Mouse (Mus musculus) lung, postnatal 0 days (tissue): ENCODE measurements around the gene Apoc2. TPM values are rescaled to one million over a fixed set of nuclear protein-coding genes. Genes with fewer than 3 reads are reported as not detected.

Experiments
- ATAC-seq: fragments of 200-750 bp; cut with Nextera tagmentation; 2 replicates; pipeline ENCODE4 v1.8.0; 2017; ENCODE audit warnings: moderate library complexity
- DNase-seq: peaks from one replicate; pipeline ENCODE4 v3.0.0-alpha.2; 2016; ENCODE audit warnings: low spot score
- H3K27ac ChIP-seq: fragments of 300-500 bp; sonication (generic); 2 replicates; pipeline ENCODE4 v1.5.1; 2014; ENCODE audit warnings: antibody characterized with exemption, mild to moderate bottlenecking, low read length, mixed read lengths
- H3K27me3 ChIP-seq: fragments of 300-500 bp; sonication (generic); replicated peaks from 2 replicates; pipeline ENCODE4 v1.6.1; 2014; ENCODE audit warnings: low read length, mixed read lengths; ENCODE audit not compliant: insufficient read depth
- H3K36me3 ChIP-seq: fragments of 300-500 bp; sonication (generic); 2 replicates; pipeline ENCODE4 v1.6.1; 2014; ENCODE audit warnings: low read length, mixed read lengths; ENCODE audit not compliant: insufficient read depth
- H3K4me1 ChIP-seq: fragments of 300-500 bp; sonication (generic); 2 replicates; pipeline ENCODE4 v1.6.1; 2014; ENCODE audit warnings: antibody characterized with exemption, low read depth, low read length, mixed read lengths; ENCODE audit not compliant: insufficient read depth
- H3K4me2 ChIP-seq: fragments of 300-500 bp; sonication (generic); replicated peaks from 2 replicates; pipeline ENCODE4 v1.6.1; 2014; ENCODE audit warnings: low read depth, mild to moderate bottlenecking, low read length, moderate library complexity, mixed read lengths
- H3K4me3 ChIP-seq: fragments of 300-500 bp; sonication (generic); 2 replicates; pipeline ENCODE4 v1.5.1; 2014; ENCODE audit warnings: low read depth, low read length
- H3K9ac ChIP-seq: fragments of 300-500 bp; sonication (generic); replicated peaks from 2 replicates; pipeline ENCODE4 v1.6.1; 2014; ENCODE audit warnings: low read depth, mild to moderate bottlenecking
- H3K9me3 ChIP-seq: fragments of 300-500 bp; sonication (generic); 2 replicates; pipeline ENCODE4 v1.6.1; 2016; ENCODE audit warnings: low read length, mixed read lengths
- CTCF ChIP-seq: IDR thresholded peaks from 2 replicates; pipeline ENCODE4 v1.5.1; 2016; ENCODE audit warnings: antibody characterized with exemption, mild to moderate bottlenecking
- EP300 ChIP-seq: IDR thresholded peaks from 2 replicates; pipeline ENCODE4 v1.6.1; 2016; ENCODE audit warnings: antibody characterized with exemption, mild to moderate bottlenecking, control low read depth
- WGBS: fragments of 180-500 bp; shearing (Covaris S2); extraction: QIAGEN DNeasy Blood & Tissue Kit; methylation state at CpG from one replicate; pipeline ENCODE4 v1.1.7; 2014; 5-methylcytosine and 5-hydroxymethylcytosine counted together
- polyA plus RNA-seq: library from polyadenylated mRNA; unstranded; fragments of >200 nt; fragmentation: Nextera tagmentation; extraction: Ambion mirVana; gene quantifications from 2 replicates; pipeline ENCODE4 v1.2.1, GENCODE M21; 2015

The Apoc2 gene
- polyA plus RNA-seq, 1 experiment from 2014 or later: 4.9 TPM

DNA sequence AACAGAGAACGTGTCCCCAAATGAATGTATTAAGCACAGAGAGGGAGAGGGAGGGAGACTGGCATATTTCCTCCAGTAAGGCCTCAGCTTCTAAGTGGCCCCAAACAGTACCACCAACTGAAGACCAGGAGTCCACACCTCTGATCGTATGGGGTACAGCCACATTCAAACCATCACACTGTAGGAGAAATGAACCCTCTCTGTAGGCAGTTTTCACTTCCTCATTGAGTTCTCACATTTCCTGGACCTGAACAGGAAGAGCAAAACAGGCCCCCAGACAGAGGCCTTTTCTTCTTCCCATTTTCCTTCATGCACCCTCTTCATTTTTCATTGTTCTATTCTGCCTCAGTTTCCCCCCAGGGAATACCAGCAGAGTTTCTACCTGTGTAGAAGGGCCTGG, 10.3 kb downstream of the Apoc2 start:
- Histone ChIP-seq H3K4me3 (no peak overlapping the region), H3K9me3 (no peaks in the 10 kb centered on the region), H3K36me3 (no peaks in the 10 kb centered on the region), H3K9ac (no peak overlapping the region), H3K27me3 (no peaks in the 10 kb centered on the region), H3K4me1 (peaks cover 17% of the 10 kb centered on the region; the same call in 1 of the 2 replicates), H3K4me2 (no peak overlapping the region), H3K27ac (no peak overlapping the region)
- TF ChIP-seq CTCF (no peak), EP300 (no peak)
- WGBS: 69% methylated on average over 2 of the region's 2 CpGs
- DNase-seq: no peak
- no peak for ATAC-seq

GRCm38 (mm10) chr7:19666750-19667149, 11.0 kb downstream of the Apoc2 start:
- Histone ChIP-seq H3K27ac (no peak overlapping the region), H3K9me3 (no peaks in the 10 kb centered on the region), H3K4me1 (peaks cover 17% of the 10 kb centered on the region; the same call in 1 of the 2 replicates), H3K4me2 (no peak overlapping the region), H3K36me3 (no peaks in the 10 kb centered on the region), H3K9ac (no peak overlapping the region), H3K27me3 (no peaks in the 10 kb centered on the region), H3K4me3 (no peak overlapping the region)
- ATAC-seq: no peak
- DNase-seq: no peak
- peak; percentile 51 for TF ChIP-seq CTCF
- TF ChIP-seq EP300: no peak
- 66% methylated on average over 3 of the region's 3 CpGs for WGBS

DNA sequence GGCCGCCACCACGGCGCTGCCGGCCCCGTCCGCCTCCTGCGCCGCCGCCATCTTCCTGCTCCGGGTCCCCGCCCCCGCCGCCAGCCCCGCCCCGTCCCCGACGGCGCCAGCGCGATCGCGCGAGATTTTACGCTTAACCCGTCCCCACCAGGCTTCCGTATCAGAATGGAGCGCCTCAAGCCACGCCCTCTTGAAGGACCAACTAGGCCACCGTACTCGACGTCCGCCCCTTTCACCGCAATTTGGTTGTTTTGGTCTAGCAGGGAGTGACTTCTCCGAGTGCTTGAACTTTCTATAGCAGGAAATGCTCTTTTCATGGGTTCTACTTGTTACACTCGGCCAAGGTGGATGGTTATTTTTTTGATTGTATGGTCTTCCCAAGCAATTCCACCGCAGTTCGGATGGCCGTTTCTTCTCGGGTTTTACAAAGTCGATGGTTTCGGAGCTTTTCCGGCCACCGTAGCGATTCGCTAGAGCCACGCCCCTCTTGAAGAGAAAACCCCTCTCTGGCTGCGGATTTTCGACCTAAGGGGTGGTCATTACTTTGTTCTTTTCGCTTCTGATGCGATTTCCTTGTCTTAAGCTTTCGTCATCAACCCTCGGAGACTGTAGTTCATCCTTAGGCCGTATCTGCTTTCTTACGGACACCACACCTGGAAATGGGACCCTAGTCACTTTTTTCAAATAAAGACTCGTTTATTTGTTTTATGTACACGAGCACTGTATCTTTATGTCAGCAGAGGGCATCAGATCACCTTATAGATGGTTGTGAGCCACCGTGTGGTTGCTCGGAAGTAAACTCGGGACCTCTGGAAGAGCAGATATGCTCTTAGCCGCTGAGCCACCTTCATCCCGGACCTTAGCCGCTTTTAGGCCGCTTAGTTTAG, 12.5 kb downstream of the Apoc2 start, which contains the start of gene Clptm1:
Gene Clptm1 (minus strand): TSS at position 79 of the 887 bp plus-strand sequence.
- TF ChIP-seq EP300 (peak; percentile 80), CTCF (peak; percentile 68)
- H3K9ac ChIP-seq: peak within 1 kb of the TSS; percentile 94
- H3K4me1 ChIP-seq: peaks cover 17% of the 10 kb centered on the region; the same call in 1 of the 2 replicates
- H3K27me3 ChIP-seq: no peaks in the 10 kb centered on the region
- H3K4me3 ChIP-seq: peak within 1 kb of the TSS; percentile 98
- peak; percentile 88 for ATAC-seq
- H3K4me2 ChIP-seq: peak within 1 kb of the TSS; percentile 90
- H3K9me3 ChIP-seq: no peaks in the 10 kb centered on the region
- peak within 1 kb of the TSS; percentile 91 for H3K27ac ChIP-seq
- DNase-seq: peak; percentile 98
- no peaks in the 10 kb centered on the region for H3K36me3 ChIP-seq
- 2% methylated on average over 63 of the region's 63 CpGs for WGBS

DNA sequence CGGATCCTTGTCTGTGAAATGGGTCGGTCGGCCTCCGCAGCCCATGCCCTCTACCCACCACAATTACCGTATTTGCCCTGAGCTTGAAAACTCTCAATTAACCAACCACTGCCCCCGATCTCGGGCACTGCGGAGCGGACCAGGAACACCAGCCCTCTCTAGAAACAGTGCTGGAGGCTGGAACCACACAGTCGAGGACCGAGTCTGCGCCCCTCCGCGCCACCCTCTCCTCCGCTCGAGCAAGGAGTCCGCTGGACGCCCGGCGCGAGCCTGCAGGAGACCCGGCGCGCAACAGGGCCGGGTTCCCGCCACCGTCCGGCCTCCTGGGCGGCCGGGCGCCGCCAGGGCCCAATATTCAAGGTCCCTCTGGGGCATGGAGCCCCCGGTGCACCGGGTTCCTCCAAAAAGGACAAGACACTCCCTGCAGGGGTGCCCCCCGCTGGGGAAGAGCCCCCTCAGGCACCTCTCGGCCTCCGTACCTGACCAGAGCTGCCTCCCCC, 13.2 kb downstream of the Apoc2 start:
- TF ChIP-seq EP300 (no peak), CTCF (0 out of 2 replicates have a peak, but pooled peaks have one; percentile 20)
- WGBS: under 1% methylated on average over 34 of the region's 37 CpGs
- Histone ChIP-seq H3K9ac (peak overlapping the region; percentile 94), H3K4me3 (peak overlapping the region; percentile 98), H3K4me2 (peak overlapping the region; percentile 90), H3K9me3 (no peaks in the 10 kb centered on the region), H3K4me1 (peaks cover 17% of the 10 kb centered on the region; the same call in 1 of the 2 replicates), H3K36me3 (no peaks in the 10 kb centered on the region), H3K27me3 (no peaks in the 10 kb centered on the region), H3K27ac (peak overlapping the region; percentile 66)
- DNase-seq (no peak), ATAC-seq (peak; percentile 21)

DNA sequence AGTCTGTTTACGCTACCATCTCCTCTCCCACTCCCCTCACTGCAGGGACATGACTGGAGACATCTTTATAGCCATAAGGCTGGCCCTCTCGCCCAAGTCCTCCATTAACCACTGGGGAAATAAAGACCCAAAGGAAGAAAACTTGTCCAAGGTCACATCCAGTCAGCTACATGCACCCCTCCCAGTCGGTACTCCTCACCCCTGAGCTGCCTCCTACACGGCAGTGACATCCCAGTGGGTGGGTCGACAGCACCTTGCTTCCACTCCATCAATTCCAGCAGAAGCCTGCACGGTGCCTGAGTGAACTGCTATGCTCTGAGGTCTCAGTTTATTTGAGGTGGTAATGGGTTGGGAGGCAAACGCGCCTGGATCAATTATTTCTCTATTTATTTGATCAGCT, 13.8 kb downstream of the Apoc2 start:
- peak overlapping the region; percentile 90 for H3K4me2 ChIP-seq
- peak overlapping the region; percentile 94 for H3K9ac ChIP-seq
- no peaks in the 10 kb centered on the region for H3K27me3 ChIP-seq
- H3K36me3 ChIP-seq: no peaks in the 10 kb centered on the region
- no peak for TF ChIP-seq EP300
- TF ChIP-seq CTCF: no peak
- H3K4me1 ChIP-seq: peaks cover 17% of the 10 kb centered on the region; the same call in 1 of the 2 replicates
- ATAC-seq (no peak), DNase-seq (no peak)
- no peak overlapping the region for H3K27ac ChIP-seq
- no peaks in the 10 kb centered on the region for H3K9me3 ChIP-seq
- 9% methylated on average over 8 of the region's 8 CpGs for WGBS
- H3K4me3 ChIP-seq: peak overlapping the region; percentile 98

- Histone ChIP-seq H3K9me3 (no peaks in the 10 kb centered on the region), H3K4me2 (no peak overlapping the region), H3K4me1 (no peaks in the 10 kb centered on the region), H3K27ac (no peak overlapping the region), H3K4me3 (no peak overlapping the region), H3K36me3 (peaks cover 17% of the 10 kb centered on the region), H3K27me3 (no peaks in the 10 kb centered on the region), H3K9ac (no peak overlapping the region)
- no peak for DNase-seq
- 92% methylated on average over 2 of the region's 2 CpGs for WGBS
- TF ChIP-seq CTCF (no peak), EP300 (no peak)
- ATAC-seq: no peak
These were observed 25.1 kb downstream of the Apoc2 start for GRCm38 (mm10) chr7:19652614-19653013.
